Mouse (Mus musculus) layer of hippocampus, adult 9-10 months (tissue): ENCODE measurements around the gene Neb.

Experiments used
- DNase-seq: peaks from one replicate; pipeline ENCODE4 v3.0.0; 2022; ENCODE audit warnings: low spot score

Gene Neb

DNA sequence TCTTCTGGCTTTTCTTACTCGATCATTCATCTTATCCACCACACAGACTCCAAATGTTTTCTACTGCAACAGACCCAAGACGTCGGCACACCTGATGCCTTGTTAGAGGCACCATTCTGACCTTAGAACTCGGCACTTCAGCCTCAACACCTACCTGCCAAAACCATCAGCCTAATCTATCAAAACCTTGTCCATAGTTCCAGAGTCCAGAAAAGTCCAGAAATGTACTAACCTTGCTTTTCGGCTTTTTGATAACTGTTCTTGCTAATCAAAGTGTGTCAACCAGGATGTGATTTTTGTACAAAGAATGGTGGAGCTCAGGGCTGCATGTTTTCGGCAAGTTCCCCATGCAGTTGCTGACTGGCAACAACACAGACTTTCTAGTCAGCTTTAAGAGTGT is 3.6 kb downstream of the Neb start:
- DNase-seq: no peak

DNA sequence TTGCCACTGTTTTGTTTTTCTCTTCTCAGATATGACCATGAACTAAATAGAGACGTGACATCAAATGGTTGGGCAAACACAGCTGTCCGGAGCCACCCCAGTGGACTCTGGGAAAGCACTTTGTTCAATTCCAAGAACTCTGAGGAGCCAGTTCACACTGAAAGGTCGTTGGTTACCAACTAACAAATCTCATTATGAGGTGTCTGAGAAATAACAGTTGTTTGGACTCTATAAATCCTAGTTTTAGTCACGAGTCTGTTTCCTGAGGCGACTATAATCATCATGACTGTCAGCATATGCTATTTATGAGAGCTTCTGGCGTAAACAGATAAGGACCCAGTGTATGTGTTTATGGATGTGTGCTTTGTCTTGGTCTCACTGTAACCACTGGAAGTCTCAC is 5.8 kb downstream of the Neb start:
- no peak for DNase-seq

- no peak for DNase-seq
These were observed 6.2 kb downstream of the Neb start for GRCm38 (mm10) chr2:52372080-52372479.

DNA sequence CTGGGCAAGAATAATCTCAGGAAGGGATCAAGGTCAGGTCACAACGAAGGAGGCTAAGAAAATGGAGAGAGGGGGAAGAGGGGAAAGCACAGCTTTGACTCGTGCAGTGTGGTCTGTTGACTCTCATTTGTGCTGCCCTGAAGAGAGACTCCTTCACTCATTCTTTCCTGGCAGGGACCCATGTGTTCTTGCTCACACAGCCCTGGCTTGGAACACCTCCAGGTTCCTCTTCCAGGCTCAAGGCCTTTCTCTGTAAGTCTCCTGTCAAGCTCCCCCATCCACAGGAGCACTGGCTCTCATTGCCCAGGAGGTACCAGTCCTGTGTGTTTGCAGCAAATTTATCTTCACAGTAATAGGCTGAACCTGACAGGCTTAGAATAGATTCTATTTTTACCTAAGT is 7.2 kb downstream of the Neb start:
- DNase-seq: no peak

DNA sequence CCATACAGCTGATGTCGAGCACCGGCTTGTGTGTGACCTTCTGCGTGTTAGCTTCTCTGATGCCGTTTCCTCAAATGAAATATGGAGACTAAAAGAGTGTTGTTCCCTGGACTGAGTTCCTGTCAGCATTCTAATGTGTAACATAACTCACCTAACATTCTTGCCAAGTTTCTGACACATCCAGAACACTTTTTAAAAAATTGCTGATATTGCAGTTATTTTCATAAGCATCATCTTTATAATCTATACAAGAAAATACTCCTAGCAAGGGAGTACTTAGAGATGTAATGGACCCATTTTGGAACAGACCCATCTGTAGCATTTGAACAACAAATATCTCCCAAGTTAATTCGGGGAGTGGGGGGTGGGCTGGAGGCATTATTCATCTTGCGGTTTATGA is 8.7 kb downstream of the Neb start:
- DNase-seq: no peak

DNA sequence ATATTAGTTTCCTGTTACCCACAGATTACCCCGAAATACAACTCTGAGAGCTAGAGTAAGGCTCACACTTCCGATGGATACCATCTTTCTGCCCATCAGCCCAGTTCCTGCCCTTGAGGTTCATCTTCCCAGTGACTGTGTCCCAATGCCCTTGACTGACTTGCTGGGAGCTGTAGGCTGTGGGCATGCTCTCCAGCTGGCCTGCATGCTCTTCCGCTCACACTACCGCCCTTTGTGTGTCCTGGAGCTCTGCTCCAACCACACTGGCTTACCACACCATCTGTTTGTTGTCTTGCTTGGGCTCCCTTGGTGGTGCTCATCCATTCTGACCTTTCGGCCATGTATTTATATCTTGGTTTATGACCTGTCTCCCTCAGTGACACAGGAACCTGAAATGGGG is 10.6 kb downstream of the Neb start:
- DNase-seq: no peak

DNA sequence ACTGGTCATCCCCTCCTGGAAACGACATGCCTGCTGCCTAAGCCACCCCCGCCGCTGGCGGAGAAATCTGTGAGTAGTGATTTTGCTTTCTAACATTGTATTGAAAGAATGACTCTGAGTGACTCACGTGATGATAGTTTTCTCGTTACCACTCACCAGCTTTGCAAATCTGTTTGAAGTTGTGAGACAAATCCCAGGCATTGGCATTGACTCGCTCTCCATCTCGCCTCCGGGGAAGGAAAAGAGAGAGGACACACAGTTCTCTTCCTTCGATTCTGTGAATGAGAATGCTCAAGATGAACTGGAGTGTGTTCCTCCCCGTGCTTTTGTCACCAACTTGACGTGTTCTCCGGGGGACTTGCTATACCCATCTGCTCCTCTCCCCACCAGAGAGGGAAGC is 11.0 kb downstream of the Neb start:
- DNase-seq: no peak

DNA sequence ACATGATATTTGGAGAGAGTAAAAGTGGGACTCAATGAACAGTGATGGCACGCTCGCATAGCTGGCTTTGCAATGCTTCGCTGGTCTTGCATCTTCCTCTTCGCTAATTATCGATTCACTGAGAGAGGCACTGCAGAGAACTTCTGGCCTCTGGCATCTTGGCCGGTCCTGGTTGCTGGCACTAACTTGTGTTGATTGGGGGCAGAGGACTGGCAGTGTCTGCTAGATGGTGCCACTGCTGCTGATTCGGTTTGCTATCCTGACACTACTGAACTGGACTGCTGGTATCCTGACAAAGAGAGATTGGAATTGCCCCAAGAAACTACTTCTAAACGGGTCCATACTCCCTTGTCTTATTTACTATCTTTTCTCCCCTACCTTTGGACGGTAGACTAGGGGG is 17.2 kb downstream of the Neb start:
- DNase-seq: no peak

GRCm38 (mm10) chr2:52359722-52360121 is 18.6 kb downstream of the Neb start:
- DNase-seq: no peak

GRCm38 (mm10) chr2:52358156-52358555 is 20.1 kb downstream of the Neb start:
- DNase-seq: no peak

DNA sequence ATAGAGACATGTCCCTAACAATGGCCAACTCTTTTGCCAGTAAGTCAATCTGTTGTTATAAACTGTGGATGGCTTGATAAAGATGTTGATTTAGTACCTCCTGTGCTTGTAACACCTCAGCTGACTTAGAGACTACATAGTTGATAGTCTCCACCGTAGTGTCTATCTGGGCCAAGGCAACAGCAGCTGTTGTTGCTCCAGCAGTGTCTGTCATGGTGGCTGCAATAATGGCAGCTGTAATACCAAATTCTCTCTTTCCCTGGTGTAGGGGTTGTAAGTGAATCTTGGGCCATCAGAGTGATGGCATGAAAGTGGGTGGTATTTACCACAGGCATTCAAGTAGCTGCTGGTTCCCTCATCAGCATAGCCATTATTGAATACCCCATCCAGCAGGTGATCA is 27.2 kb downstream of the Neb start:
- no peak for DNase-seq

GRCm38 (mm10) chr2:52340990-52341389 is 37.3 kb downstream of the Neb start:
- DNase-seq: no peak

GRCm38 (mm10) chr2:52335556-52335955 is 42.7 kb downstream of the Neb start:
- no peak for DNase-seq

GRCm38 (mm10) chr2:52335087-52335486 is 43.2 kb downstream of the Neb start:
- DNase-seq: no peak

GRCm38 (mm10) chr2:52333535-52333934 is 44.7 kb downstream of the Neb start:
- no peak for DNase-seq

DNA sequence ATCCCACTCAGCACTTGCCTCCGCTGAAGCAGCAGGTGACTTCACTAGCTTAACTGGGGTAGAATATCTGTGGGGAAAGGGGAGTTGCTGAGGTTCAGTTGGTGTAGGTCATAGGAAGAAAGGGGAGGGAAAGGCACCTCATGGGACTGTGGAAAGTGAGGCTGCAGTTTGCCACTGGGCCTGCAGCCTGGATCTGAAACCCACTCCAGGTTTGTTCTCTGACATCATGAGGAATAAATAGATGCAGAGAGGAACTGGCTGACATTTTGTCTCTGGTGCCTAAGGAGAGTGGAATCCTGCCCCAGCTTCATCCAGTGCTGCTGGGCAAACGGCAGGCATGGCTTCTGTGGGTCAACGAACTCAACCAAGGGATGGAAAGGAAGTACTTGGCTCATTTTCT is 46.5 kb downstream of the Neb start:
- DNase-seq: no peak

DNA sequence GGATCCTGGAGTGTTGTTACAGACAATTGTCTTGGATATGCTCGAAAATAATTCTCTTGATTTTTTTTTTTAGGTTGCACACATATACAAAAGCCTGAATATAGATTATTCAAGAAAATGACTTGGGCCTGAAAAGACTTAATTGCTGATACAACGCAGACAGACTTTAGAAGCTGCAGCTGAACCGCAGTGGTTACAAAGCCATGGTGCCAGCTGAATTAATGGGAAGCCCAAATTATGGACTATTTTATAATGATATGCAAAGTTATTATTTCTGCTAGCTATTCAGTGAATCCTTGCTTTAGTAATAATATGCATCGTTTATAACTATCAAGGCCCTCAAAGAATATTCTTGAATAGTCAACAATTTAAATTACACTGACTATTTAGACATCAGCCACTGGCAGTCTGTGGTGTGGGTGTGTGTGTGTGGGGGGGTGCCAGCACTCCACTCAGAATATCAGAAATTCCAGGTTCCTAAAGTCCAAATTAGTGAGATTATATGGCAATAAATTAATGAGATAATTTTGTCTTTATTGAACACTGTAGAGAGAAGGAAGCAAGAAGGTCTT is 50.9 kb downstream of the Neb start:
- no peak for DNase-seq

- DNase-seq: no peak
These were observed 56.4 kb downstream of the Neb start for GRCm38 (mm10) chr2:52321866-52322265.

- DNase-seq: no peak
These were observed 58.1 kb downstream of the Neb start for GRCm38 (mm10) chr2:52320175-52320574.

DNA sequence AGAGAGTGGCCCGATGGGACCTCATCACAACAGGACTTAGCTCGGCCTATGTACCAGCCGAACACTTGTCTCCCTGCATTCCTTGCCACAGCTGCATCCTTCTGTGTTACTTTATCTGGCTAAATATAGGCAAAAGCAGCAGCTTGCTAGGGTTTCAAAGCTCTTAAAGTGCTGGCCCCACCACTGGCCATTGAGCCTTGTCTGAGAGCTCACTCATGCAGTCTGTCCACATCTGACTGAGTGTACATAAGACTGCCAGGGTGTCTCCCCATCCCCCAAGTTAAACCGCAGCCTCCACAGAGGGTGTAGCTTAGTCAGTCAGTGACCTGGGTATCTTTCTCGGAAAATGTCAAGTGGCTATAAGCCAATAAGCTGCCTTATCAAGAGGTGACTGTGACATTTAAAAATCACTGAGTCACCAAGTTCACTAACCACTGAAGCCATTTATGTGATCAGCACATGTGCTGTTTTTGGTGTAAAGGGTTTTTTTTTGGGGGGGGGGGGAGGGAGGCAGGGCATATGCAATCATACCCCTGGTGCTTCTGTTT is 59.2 kb downstream of the Neb start:
- DNase-seq: no peak

- DNase-seq: no peak
These were observed 60.8 kb downstream of the Neb start for GRCm38 (mm10) chr2:52317471-52317870.

DNA sequence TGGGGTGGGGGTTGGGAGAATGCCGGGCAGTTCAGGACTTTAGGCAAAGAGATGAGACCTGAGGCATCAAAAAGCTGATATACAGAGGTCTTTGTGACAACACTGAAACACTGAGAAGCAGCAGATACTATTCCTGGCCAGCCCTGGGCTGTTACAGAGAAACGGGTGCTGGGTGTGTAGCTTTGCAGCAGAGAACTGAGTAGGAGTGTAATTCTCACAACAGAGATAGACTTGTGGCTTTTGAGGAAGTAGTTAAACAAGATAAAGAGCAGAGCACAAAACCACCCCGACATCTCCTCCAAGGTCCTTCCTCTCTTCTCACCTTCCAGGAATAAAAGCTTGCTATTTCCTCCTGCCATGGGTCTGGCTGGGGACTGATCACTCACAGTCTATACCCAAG is 62.5 kb downstream of the Neb start:
- no peak for DNase-seq

DNA sequence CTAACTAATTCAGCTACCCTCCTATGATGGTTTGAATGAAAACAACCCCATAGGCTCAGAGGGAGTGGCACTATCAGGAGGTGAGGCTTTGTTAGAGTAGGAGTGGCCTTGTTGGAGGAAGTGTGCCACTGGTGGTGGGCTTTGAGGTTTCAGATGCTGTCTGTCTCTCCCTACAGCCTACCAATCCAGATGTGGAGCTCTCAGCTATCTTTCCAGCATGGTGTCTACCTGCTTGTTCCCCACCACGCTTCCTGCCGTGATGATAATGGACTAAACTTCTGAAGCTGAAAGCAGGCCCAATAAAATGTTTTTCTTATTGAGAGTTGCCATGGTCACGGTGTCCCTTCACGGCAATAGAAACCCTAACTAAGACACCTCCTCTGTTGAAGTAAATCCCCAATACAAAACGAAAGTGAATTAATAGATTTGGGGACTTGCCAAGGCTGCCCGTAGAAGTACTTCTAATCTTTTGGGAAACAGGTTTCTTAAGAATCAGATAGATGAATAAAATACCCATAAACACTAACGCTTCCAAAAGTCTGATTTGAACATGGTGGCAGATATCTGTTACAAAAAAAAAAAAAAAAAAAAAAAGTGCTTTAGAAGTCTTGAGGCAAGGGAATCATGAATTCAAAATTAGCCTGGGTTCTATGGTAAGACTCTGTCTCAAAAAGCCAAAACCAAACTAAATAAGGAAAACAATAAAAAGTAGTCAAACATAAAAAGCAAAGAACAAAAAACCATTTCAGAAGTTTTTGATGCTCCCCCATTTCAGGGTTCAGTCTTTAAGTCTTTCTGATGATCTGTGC is 63.1 kb downstream of the Neb start:
- no peak for DNase-seq

DNA sequence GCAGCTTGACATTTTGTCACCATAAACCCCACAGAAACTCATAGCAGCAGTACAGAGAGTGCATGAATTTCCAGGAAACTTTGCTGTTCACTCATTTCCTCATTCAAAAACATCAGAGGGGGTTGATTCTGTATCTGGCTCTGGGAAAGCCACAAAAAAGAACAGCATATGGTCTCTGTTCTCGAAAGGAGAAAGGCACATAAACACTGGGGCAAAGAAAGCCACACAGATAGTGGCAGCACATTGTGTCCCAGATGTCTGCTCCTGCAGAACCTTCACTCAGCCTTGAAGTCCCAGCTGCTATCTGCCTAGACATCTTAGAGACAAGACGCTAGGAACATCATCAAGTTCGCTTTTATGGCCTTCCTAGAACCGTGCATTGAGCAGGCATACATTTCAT is 67.5 kb downstream of the Neb start:
- DNase-seq: peak; percentile 9
